Mouse (Mus musculus): Measurements from ENCODE around the gene Bcat1. TPM values are rescaled to one million over a fixed set of nuclear protein-coding genes. Genes with fewer than 3 reads are reported as not detected.

Gene Bcat1
- polyA plus RNA-seq, 2 experiments = 10.9 to 34.0 TPM

GRCm38 (mm10) chr6:145011141-145011540 lies 64.8 kb downstream of the Bcat1 start:
- Histone ChIP-seq H3K36me3 (ENCODE audit: control insufficient read depth, insufficient read depth, low read length) (0 out of 2 replicates have a peak, but pooled peaks cover 7% of the 10 kb centered on the region), H3K9ac (ENCODE audit: low read depth, low read length, severe bottlenecking) (no peak overlapping the region), H3K27ac (replicated peaks; ENCODE audit: low read depth, low read length) (no peak overlapping the region), H3K4me1 (ENCODE audit: control insufficient read depth, insufficient read depth, low read length) (no peaks in the 10 kb centered on the region), H3K4me3 (replicated peaks; ENCODE audit: low read length) (no peak overlapping the region), H3K4me2 (replicated peaks; ENCODE audit: low read depth, low read length, severe bottlenecking) (no peak overlapping the region), H3K9me3 (ENCODE audit: control insufficient read depth, low read length) (no peaks in the 10 kb centered on the region), H3K27me3 (ENCODE audit: control insufficient read depth, insufficient read depth, low read length) (no peaks in the 10 kb centered on the region)
- ATAC-seq (ENCODE audit: low FRiP score, low read depth) = no peak
- no peak for DNase-seq (ENCODE audit: low spot score)
- TF ChIP-seq POLR2A (IDR thresholded peaks at IDR 0.05; ENCODE audit: borderline replicate concordance, extremely low read depth, insufficient read depth, insufficient read length) = no peak
- 93% methylated on average over 8 of the region's 8 CpGs for WGBS

- no peak for TF ChIP-seq POLR2A (IDR thresholded peaks at IDR 0.05; ENCODE audit: borderline replicate concordance, extremely low read depth, insufficient read depth, insufficient read length)
- H3K4me2 ChIP-seq (replicated peaks; ENCODE audit: low read depth, low read length, severe bottlenecking) = no peak overlapping the region
- no peak overlapping the region for H3K9ac ChIP-seq (ENCODE audit: low read depth, low read length, severe bottlenecking)
- DNase-seq (ENCODE audit: low spot score) = peak; percentile 42
- H3K4me1 ChIP-seq (ENCODE audit: control insufficient read depth, insufficient read depth, low read length) = no peaks in the 10 kb centered on the region
- H3K27ac ChIP-seq (replicated peaks; ENCODE audit: low read depth, low read length) = no peak overlapping the region
- H3K4me3 ChIP-seq (replicated peaks; ENCODE audit: low read length) = no peak overlapping the region
- H3K27me3 ChIP-seq (ENCODE audit: control insufficient read depth, insufficient read depth, low read length) = no peaks in the 10 kb centered on the region
- H3K9me3 ChIP-seq (ENCODE audit: control insufficient read depth, low read length) = no peaks in the 10 kb centered on the region
- 0 out of 2 replicates have a peak, but pooled peaks cover 7% of the 10 kb centered on the region for H3K36me3 ChIP-seq (ENCODE audit: control insufficient read depth, insufficient read depth, low read length)
- ATAC-seq (ENCODE audit: low FRiP score, low read depth) = no peak
- 70% methylated on average over 8 of the region's 8 CpGs for WGBS
Measured at GRCm38 (mm10) chr6:145009859-145010818, 65.8 kb downstream of the Bcat1 start.

DNA sequence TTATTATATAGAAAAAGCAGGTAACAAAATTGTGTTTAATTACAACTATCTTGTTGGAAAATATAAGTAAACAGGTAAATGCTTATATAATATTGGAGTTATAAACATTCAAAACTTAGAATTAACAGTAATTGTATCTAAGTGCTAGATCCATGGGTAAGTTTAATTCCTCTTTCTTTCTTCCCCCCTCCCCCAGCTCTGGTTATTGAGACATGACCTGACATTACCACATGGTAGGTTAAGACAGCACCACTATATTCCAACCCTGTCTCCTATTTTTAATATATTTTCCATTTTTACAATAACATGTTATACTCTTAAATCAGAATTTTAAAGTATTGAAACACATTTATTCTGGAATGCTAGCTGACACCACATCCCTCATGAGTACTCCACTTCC lies 72.5 kb downstream of the Bcat1 start:
- Histone ChIP-seq H3K4me1 (ENCODE audit: control insufficient read depth, insufficient read depth, low read length) (no peaks in the 10 kb centered on the region), H3K27ac (replicated peaks; ENCODE audit: low read depth, low read length) (no peak overlapping the region), H3K4me3 (replicated peaks; ENCODE audit: low read length) (no peak overlapping the region), H3K9me3 (ENCODE audit: control insufficient read depth, low read length) (no peaks in the 10 kb centered on the region), H3K9ac (ENCODE audit: low read depth, low read length, severe bottlenecking) (no peak overlapping the region), H3K27me3 (ENCODE audit: control insufficient read depth, insufficient read depth, low read length) (no peaks in the 10 kb centered on the region), H3K36me3 (ENCODE audit: control insufficient read depth, insufficient read depth, low read length) (peaks cover 17% of the 10 kb centered on the region; the same call in 1 of the 2 replicates), H3K4me2 (replicated peaks; ENCODE audit: low read depth, low read length, severe bottlenecking) (no peak overlapping the region)
- ATAC-seq (ENCODE audit: low FRiP score, low read depth) (no peak), DNase-seq (ENCODE audit: low spot score) (no peak)
- no peak for TF ChIP-seq POLR2A (IDR thresholded peaks at IDR 0.05; ENCODE audit: borderline replicate concordance, extremely low read depth, insufficient read depth, insufficient read length)

- no peaks in the 10 kb centered on the region for H3K27me3 ChIP-seq (ENCODE audit: control insufficient read depth, insufficient read depth, low read length)
- H3K4me1 ChIP-seq (ENCODE audit: control insufficient read depth, insufficient read depth, low read length) = no peaks in the 10 kb centered on the region
- H3K4me3 ChIP-seq (replicated peaks; ENCODE audit: low read length) = no peak overlapping the region
- H3K9me3 ChIP-seq (ENCODE audit: control insufficient read depth, low read length) = no peaks in the 10 kb centered on the region
- no peak overlapping the region for H3K9ac ChIP-seq (ENCODE audit: low read depth, low read length, severe bottlenecking)
- DNase-seq (ENCODE audit: low spot score) (no peak), ATAC-seq (ENCODE audit: low FRiP score, low read depth) (no peak)
- TF ChIP-seq POLR2A (IDR thresholded peaks at IDR 0.05; ENCODE audit: borderline replicate concordance, extremely low read depth, insufficient read depth, insufficient read length) = no peak
- H3K36me3 ChIP-seq (ENCODE audit: control insufficient read depth, insufficient read depth, low read length) = peaks cover 10% of the 10 kb centered on the region; the same call in 1 of the 2 replicates
- no peak overlapping the region for H3K4me2 ChIP-seq (replicated peaks; ENCODE audit: low read depth, low read length, severe bottlenecking)
- H3K27ac ChIP-seq (replicated peaks; ENCODE audit: low read depth, low read length) = no peak overlapping the region
- WGBS = 44% methylated on average over 13 of the region's 14 CpGs
Measured at GRCm38 (mm10) chr6:145002094-145002936, 73.7 kb downstream of the Bcat1 start.

DNA sequence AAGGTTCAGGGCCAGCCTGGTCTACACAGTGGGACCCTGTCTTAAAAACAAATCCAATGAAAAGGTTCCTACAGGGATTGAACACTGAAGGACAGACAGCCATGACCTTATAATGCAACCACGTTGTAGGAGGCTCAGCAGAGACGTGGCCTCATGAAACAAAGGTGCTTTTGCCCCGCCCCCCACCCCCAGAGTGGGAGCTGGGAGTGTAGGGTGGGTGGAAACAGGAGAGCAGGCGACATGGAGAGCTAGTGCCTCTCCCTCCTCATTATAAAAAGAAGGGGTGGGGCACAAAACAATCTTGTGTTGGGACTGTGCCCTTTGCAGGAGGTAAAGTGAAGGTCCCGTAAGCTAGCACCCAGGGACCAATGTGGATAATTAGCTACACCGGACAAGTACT lies 74.5 kb downstream of the Bcat1 start:
- no peak overlapping the region for H3K27ac ChIP-seq (replicated peaks; ENCODE audit: low read depth, low read length)
- no peak for TF ChIP-seq POLR2A (IDR thresholded peaks at IDR 0.05; ENCODE audit: borderline replicate concordance, extremely low read depth, insufficient read depth, insufficient read length)
- no peak overlapping the region for H3K4me2 ChIP-seq (replicated peaks; ENCODE audit: low read depth, low read length, severe bottlenecking)
- no peak overlapping the region for H3K4me3 ChIP-seq (replicated peaks; ENCODE audit: low read length)
- 60% methylated on average over 6 of the region's 6 CpGs for WGBS
- no peak for DNase-seq (ENCODE audit: low spot score)
- no peak overlapping the region for H3K9ac ChIP-seq (ENCODE audit: low read depth, low read length, severe bottlenecking)
- H3K4me1 ChIP-seq (ENCODE audit: control insufficient read depth, insufficient read depth, low read length) = no peaks in the 10 kb centered on the region
- H3K9me3 ChIP-seq (ENCODE audit: control insufficient read depth, low read length) = no peaks in the 10 kb centered on the region
- no peak for ATAC-seq (ENCODE audit: low FRiP score, low read depth)
- H3K27me3 ChIP-seq (ENCODE audit: control insufficient read depth, insufficient read depth, low read length) = no peaks in the 10 kb centered on the region
- H3K36me3 ChIP-seq (ENCODE audit: control insufficient read depth, insufficient read depth, low read length) = peaks cover 10% of the 10 kb centered on the region; the same call in 1 of the 2 replicates

Measured in limb, embryonic 14.5 days (tissue).